Mouse (Mus musculus) forebrain, embryonic 15.5 days (tissue): ENCODE data around the gene Txndc15. TPM values are rescaled to one million over a fixed set of nuclear protein-coding genes. Genes with fewer than 3 reads are reported as not detected.
A peak's percentile ranks its signal among the peaks of the same experiment; 100 is the strongest.

Experiments used
- ATAC-seq: fragments of 200-750 bp; cut with Nextera tagmentation; replicated peaks from 2 replicates; pipeline ENCODE4 v1.8.0; 2017; ENCODE audit warnings: mild to moderate bottlenecking, moderate TSS enrichment, moderate library complexity
- H3K27ac ChIP-seq: fragments of 300-500 bp; sonication (generic); replicated peaks from 2 replicates; pipeline ENCODE4 v1.5.1; 2015; ENCODE audit warnings: mild to moderate bottlenecking, inconsistent platforms
- H3K27me3 ChIP-seq: fragments of 300-500 bp; sonication (generic); 2 replicates; pipeline ENCODE4 v1.6.1; 2015; ENCODE audit warnings: inconsistent platforms
- H3K36me3 ChIP-seq: fragments of 300-500 bp; sonication (generic); 2 replicates; pipeline ENCODE4 v1.6.1; 2015; ENCODE audit warnings: mild to moderate bottlenecking, inconsistent platforms
- H3K4me1 ChIP-seq: fragments of 300-500 bp; sonication (generic); 2 replicates; pipeline ENCODE4 v1.6.1; 2015; ENCODE audit warnings: inconsistent platforms
- H3K4me2 ChIP-seq: fragments of 300-500 bp; sonication (generic); replicated peaks from 2 replicates; pipeline ENCODE4 v1.6.1; 2015; ENCODE audit warnings: mild to moderate bottlenecking, inconsistent platforms
- H3K4me3 ChIP-seq: fragments of 300-500 bp; sonication (generic); 2 replicates; pipeline ENCODE4 v1.5.1; 2015; ENCODE audit warnings: mild to moderate bottlenecking, inconsistent platforms
- H3K9ac ChIP-seq: fragments of 300-500 bp; sonication (generic); replicated peaks from 2 replicates; pipeline ENCODE4 v1.6.1; 2015; ENCODE audit warnings: mild to moderate bottlenecking, inconsistent platforms
- H3K9me3 ChIP-seq: fragments of 300-500 bp; sonication (generic); 2 replicates; pipeline ENCODE4 v1.6.1; 2016; ENCODE audit warnings: inconsistent platforms
- whole genome bisulfite sequencing: fragments of 180-500 bp; shearing (Covaris S2); methylation state at CpG from one replicate; pipeline ENCODE4 v1.1.7; 2015; ENCODE audit warnings: mixed read lengths; 5-methylcytosine and 5-hydroxymethylcytosine counted together
- polyA plus RNA-seq: library from polyadenylated mRNA; unstranded; fragments of >200 nt; fragmentation: Nextera tagmentation; extraction: Ambion mirVana; gene quantifications from 2 replicates; pipeline ENCODE4 v1.2.1, GENCODE M21; 2015

Txndc15 gene
- 119 and 121 TPM in 2 replicates for polyA plus RNA-seq

- Histone ChIP-seq H3K9ac (peak within 1 kb of the TSS; percentile 91), H3K36me3 (peaks cover 19% of the 10 kb centered on the region), H3K9me3 (no peaks in the 10 kb centered on the region), H3K4me3 (peak within 1 kb of the TSS; percentile 78), H3K27ac (peak within 1 kb of the TSS; percentile 93), H3K4me1 (peaks cover 24% of the 10 kb centered on the region), H3K27me3 (no peaks in the 10 kb centered on the region), H3K4me2 (peak within 1 kb of the TSS; percentile 60)
- peak; percentile 91 for ATAC-seq
- under 1% methylated on average over 63 of the region's 63 CpGs for WGBS
Measured at GRCm38 (mm10) chr13:55714501-55715166, at the start of gene Txndc15. Txndc15 (plus strand) TSS chr13:55714650.

GRCm38 (mm10) chr13:55668550-55668949 lies 45.9 kb upstream of the Txndc15 start:
- Histone ChIP-seq H3K4me3 (no peak overlapping the region), H3K9ac (no peak overlapping the region), H3K27ac (no peak overlapping the region), H3K9me3 (no peaks in the 10 kb centered on the region), H3K4me1 (no peaks in the 10 kb centered on the region), H3K27me3 (no peaks in the 10 kb centered on the region), H3K4me2 (no peak overlapping the region), H3K36me3 (peaks cover 91% of the 10 kb centered on the region)
- ATAC-seq = no peak
- 87% methylated on average over 6 of the region's 6 CpGs for WGBS

GRCm38 (mm10) chr13:55672711-55673110 lies 41.7 kb upstream of the Txndc15 start:
- no peak overlapping the region for H3K27ac ChIP-seq
- no peaks in the 10 kb centered on the region for H3K27me3 ChIP-seq
- no peaks in the 10 kb centered on the region for H3K9me3 ChIP-seq
- ATAC-seq = no peak
- 95% methylated on average over 6 of the region's 6 CpGs for WGBS
- H3K4me2 ChIP-seq = no peak overlapping the region
- no peak overlapping the region for H3K9ac ChIP-seq
- H3K4me3 ChIP-seq = no peak overlapping the region
- peaks cover 89% of the 10 kb centered on the region for H3K36me3 ChIP-seq
- H3K4me1 ChIP-seq = no peaks in the 10 kb centered on the region

- no peak overlapping the region for H3K9ac ChIP-seq
- WGBS = 91% methylated on average over 8 of the region's 8 CpGs
- H3K36me3 ChIP-seq = peaks cover 84% of the 10 kb centered on the region
- no peak overlapping the region for H3K27ac ChIP-seq
- H3K4me2 ChIP-seq = no peak overlapping the region
- H3K4me3 ChIP-seq = no peak overlapping the region
- H3K9me3 ChIP-seq = no peaks in the 10 kb centered on the region
- ATAC-seq = no peak
- H3K27me3 ChIP-seq = no peaks in the 10 kb centered on the region
- H3K4me1 ChIP-seq = no peaks in the 10 kb centered on the region
Measured at GRCm38 (mm10) chr13:55677364-55677763, 37.1 kb upstream of the Txndc15 start.

GRCm38 (mm10) chr13:55682201-55682600 lies 32.2 kb upstream of the Txndc15 start:
- no peaks in the 10 kb centered on the region for H3K27me3 ChIP-seq
- no peaks in the 10 kb centered on the region for H3K9me3 ChIP-seq
- no peak overlapping the region for H3K4me2 ChIP-seq

GRCm38 (mm10) chr13:55683581-55683980 lies 30.9 kb upstream of the Txndc15 start:
- 93% methylated on average over 3 of the region's 3 CpGs for WGBS
- Histone ChIP-seq H3K4me2 (no peak overlapping the region), H3K4me1 (no peaks in the 10 kb centered on the region), H3K27me3 (no peaks in the 10 kb centered on the region), H3K27ac (no peak overlapping the region), H3K4me3 (no peak overlapping the region), H3K36me3 (peaks cover 29% of the 10 kb centered on the region), H3K9me3 (no peaks in the 10 kb centered on the region), H3K9ac (no peak overlapping the region)
- ATAC-seq = no peak

More at GRCm38 (mm10) chr13:55682201-55682600, 32.2 kb upstream of the Txndc15 start:
- no peaks in the 10 kb centered on the region for H3K4me1 ChIP-seq
- ATAC-seq = no peak
- no peak overlapping the region for H3K4me3 ChIP-seq
- 82% methylated on average over 9 of the region's 9 CpGs for WGBS
- H3K27ac ChIP-seq = no peak overlapping the region
- H3K36me3 ChIP-seq = peaks cover 43% of the 10 kb centered on the region
- H3K9ac ChIP-seq = no peak overlapping the region

- Histone ChIP-seq H3K27me3 (no peaks in the 10 kb centered on the region), H3K4me3 (no peak overlapping the region), H3K27ac (no peak overlapping the region), H3K4me1 (no peaks in the 10 kb centered on the region), H3K9me3 (no peaks in the 10 kb centered on the region), H3K9ac (no peak overlapping the region), H3K4me2 (no peak overlapping the region), H3K36me3 (peaks cover 5% of the 10 kb centered on the region; the same call in 1 of the 2 replicates)
- no peak for ATAC-seq
- WGBS = 82% methylated on average over 9 of the region's 9 CpGs
Measured at GRCm38 (mm10) chr13:55686107-55686633, 28.3 kb upstream of the Txndc15 start.

- Histone ChIP-seq H3K4me3 (no peak overlapping the region), H3K36me3 (no peaks in the 10 kb centered on the region), H3K27me3 (no peaks in the 10 kb centered on the region), H3K9me3 (no peaks in the 10 kb centered on the region), H3K27ac (no peak overlapping the region), H3K4me1 (peaks cover 5% of the 10 kb centered on the region; the same call in 1 of the 2 replicates), H3K4me2 (no peak overlapping the region), H3K9ac (no peak overlapping the region)
- no peak for ATAC-seq
- 13% methylated on average over 4 of the region's 4 CpGs for WGBS
Measured at GRCm38 (mm10) chr13:55687927-55688602, 26.4 kb upstream of the Txndc15 start.

GRCm38 (mm10) chr13:55692535-55693242 lies 21.8 kb upstream of the Txndc15 start, which contains the start of gene B230219D22Rik:
B230219D22Rik (plus strand) TSS chr13:55693124.
- H3K9me3 ChIP-seq = no peaks in the 10 kb centered on the region
- peak within 1 kb of the TSS; percentile 100 for H3K4me3 ChIP-seq
- H3K4me2 ChIP-seq = peak within 1 kb of the TSS; percentile 67
- no peaks in the 10 kb centered on the region for H3K36me3 ChIP-seq
- H3K4me1 ChIP-seq = peaks cover 32% of the 10 kb centered on the region
- peak; percentile 99 for ATAC-seq
- H3K27ac ChIP-seq = peak within 1 kb of the TSS; percentile 99
- H3K9ac ChIP-seq = peak within 1 kb of the TSS; percentile 100
- WGBS = 3% methylated on average over 50 of the region's 51 CpGs
- H3K27me3 ChIP-seq = no peaks in the 10 kb centered on the region

GRCm38 (mm10) chr13:55693243-55693721 lies 21.2 kb upstream of the Txndc15 start:
- H3K27ac ChIP-seq = peak overlapping the region; percentile 99
- under 1% methylated on average over 47 of the region's 70 CpGs for WGBS
- no peaks in the 10 kb centered on the region for H3K27me3 ChIP-seq

GRCm38 (mm10) chr13:55694110-55694509 lies 20.3 kb upstream of the Txndc15 start:
- Histone ChIP-seq H3K4me1 (peaks cover 33% of the 10 kb centered on the region), H3K27me3 (no peaks in the 10 kb centered on the region), H3K4me3 (peak overlapping the region; percentile 100), H3K27ac (peak overlapping the region; percentile 99; the same call in 1 of the 2 replicates), H3K4me2 (peak overlapping the region; percentile 60), H3K9ac (peak overlapping the region; percentile 100), H3K36me3 (peaks cover 6% of the 10 kb centered on the region), H3K9me3 (no peaks in the 10 kb centered on the region)
- WGBS = 15% methylated on average over 8 of the region's 8 CpGs
- no peak for ATAC-seq

More at GRCm38 (mm10) chr13:55693243-55693721, 21.2 kb upstream of the Txndc15 start:
- Histone ChIP-seq H3K36me3 (no peaks in the 10 kb centered on the region), H3K9me3 (no peaks in the 10 kb centered on the region), H3K4me2 (peak overlapping the region; percentile 60), H3K4me1 (peaks cover 33% of the 10 kb centered on the region), H3K9ac (peak overlapping the region; percentile 100), H3K4me3 (peak overlapping the region; percentile 100)
- ATAC-seq = peak; percentile 69
